Mouse (Mus musculus): ENCODE data around the gene Mrgprb2. TPM values are rescaled to one million over a fixed set of nuclear protein-coding genes. Genes with fewer than 3 reads are reported as not detected.

Mrgprb2 gene
- under 1 TPM; 0.22 to 0.48 TPM for total RNA-seq (2021)

GRCm38 (mm10) chr7:48557986-48558385 is at the start of gene Mrgprb2:
Gene Mrgprb2, minus strand, starts transcription at chr7:48558086.
- DNase-seq, result no peak
- intact Hi-C loops (cut with DNase I), result no loop called here

Other genes starting within 250 kb of the Mrgprb2 start
- not detected for gene Mrgprb8, start 169.6 kb downstream of the Mrgprb2 start, total RNA-seq (2021)
- under 1 TPM; 0.34 to 0.97 TPM for gene Mrgprb1, start 101.7 kb downstream of the Mrgprb2 start, total RNA-seq (2021)
- not detected for gene Mrgprx2, start 58.8 kb downstream of the Mrgprb2 start, total RNA-seq (2021)
- not detected for gene Mrgprb3, start 85.7 kb upstream of the Mrgprb2 start, total RNA-seq (2021)
- gene Zdhhc13, start 230.9 kb upstream of the Mrgprb2 start, total RNA-seq (2021), result 10 to 100 TPM; 29.9 to 32.6 TPM

All from left cerebral cortex, postnatal 4 days (tissue).